Mouse (Mus musculus): ENCODE results near the gene Asphd2.
A peak's percentile ranks its signal among the peaks of the same experiment; 100 is the strongest.

GRCm38 (mm10) chr5:112433004-112433403 lies 38.3 kb upstream of the Asphd2 start:
- TF ChIP-seq CTCF (IDR thresholded peaks at IDR 0.05; ENCODE audit: low read depth, low read length) (peak; percentile 75), POLR2A (IDR thresholded peaks at IDR 0.05; ENCODE audit: borderline replicate concordance, low read depth, low read length) (no peak)
